Mouse (Mus musculus): Measurements from ENCODE around the gene Tent4a.

- TF ChIP-seq POLR2A (IDR thresholded peaks at IDR 0.05; ENCODE audit: extremely low read depth, insufficient read depth, low read length) (no peak), CTCF (IDR thresholded peaks at IDR 0.05; ENCODE audit: extremely low read depth, insufficient read depth, low read length) (no peak)
These were observed 27.6 kb upstream of the Tent4a start for GRCm38 (mm10) chr13:69562004-69562403.
